Mouse (Mus musculus): ENCODE measurements around the gene Nup160. TPM values are rescaled to one million over a fixed set of nuclear protein-coding genes. Genes with fewer than 3 reads are reported as not detected.

Nup160 gene
- 10 to 100 TPM; 17.6 to 20.2 TPM for total RNA-seq (2021)
- long read RNA-seq, partial matches to known transcripts: 3 of 3 reads
- long read RNA-seq, other reads (novel, unspliced or antisense): 0 of 3 reads

- DNase-seq (ENCODE audit: low spot score in 2 of 2): no peak
Measured at GRCm38 (mm10) chr2:90677007-90677406, at the start of gene Nup160. Gene Nup160, plus strand, starts transcription at chr2:90677215.

- DNase-seq (ENCODE audit: low spot score in 2 of 2): no peak
Measured at GRCm38 (mm10) chr2:90628261-90628660, 48.8 kb upstream of the Nup160 start.

GRCm38 (mm10) chr2:90629552-90629951 lies 47.5 kb upstream of the Nup160 start:
- no peak for DNase-seq (ENCODE audit: low spot score in 2 of 2)

GRCm38 (mm10) chr2:90631938-90632733 lies 44.9 kb upstream of the Nup160 start:
- no peak for DNase-seq (ENCODE audit: low spot score in 2 of 2)

GRCm38 (mm10) chr2:90634671-90635070 lies 42.3 kb upstream of the Nup160 start:
- no peak for DNase-seq (ENCODE audit: low spot score in 2 of 2)

- DNase-seq (ENCODE audit: low spot score in 2 of 2): no peak
Measured at GRCm38 (mm10) chr2:90635085-90635723, 41.8 kb upstream of the Nup160 start.

- DNase-seq (ENCODE audit: low spot score in 2 of 2): no peak
Measured at GRCm38 (mm10) chr2:90636853-90637252, 40.2 kb upstream of the Nup160 start.

GRCm38 (mm10) chr2:90638986-90639746 lies 37.8 kb upstream of the Nup160 start:
- no peak for DNase-seq (ENCODE audit: low spot score in 2 of 2)

GRCm38 (mm10) chr2:90639747-90640699 lies 37.0 kb upstream of the Nup160 start:
- no peak for DNase-seq (ENCODE audit: low spot score in 2 of 2)

GRCm38 (mm10) chr2:90641007-90641709 lies 35.9 kb upstream of the Nup160 start:
- no peak for DNase-seq (ENCODE audit: low spot score in 2 of 2)

GRCm38 (mm10) chr2:90641710-90642039 lies 35.3 kb upstream of the Nup160 start:
- no peak for DNase-seq (ENCODE audit: low spot score in 2 of 2)

- no peak for DNase-seq (ENCODE audit: low spot score in 2 of 2)
Measured at GRCm38 (mm10) chr2:90647084-90647483, 29.9 kb upstream of the Nup160 start.

- no peak for DNase-seq (ENCODE audit: low spot score in 2 of 2)
Measured at GRCm38 (mm10) chr2:90649405-90649804, 27.6 kb upstream of the Nup160 start.

GRCm38 (mm10) chr2:90649965-90650364 lies 27.1 kb upstream of the Nup160 start:
- DNase-seq (ENCODE audit: low spot score in 2 of 2): no peak

GRCm38 (mm10) chr2:90652101-90652500 lies 24.9 kb upstream of the Nup160 start:
- DNase-seq (ENCODE audit: low spot score in 2 of 2): no peak

- DNase-seq (ENCODE audit: low spot score in 2 of 2): no peak
Measured at GRCm38 (mm10) chr2:90652993-90653392, 24.0 kb upstream of the Nup160 start.

- no peak for DNase-seq (ENCODE audit: low spot score in 2 of 2)
Measured at GRCm38 (mm10) chr2:90655449-90655848, 21.6 kb upstream of the Nup160 start.

GRCm38 (mm10) chr2:90658613-90659012 lies 18.4 kb upstream of the Nup160 start:
- no peak for DNase-seq (ENCODE audit: low spot score in 2 of 2)

GRCm38 (mm10) chr2:90659016-90659415 lies 18.0 kb upstream of the Nup160 start:
- no peak for DNase-seq (ENCODE audit: low spot score in 2 of 2)

GRCm38 (mm10) chr2:90659639-90660038 lies 17.4 kb upstream of the Nup160 start:
- no peak for DNase-seq (ENCODE audit: low spot score in 2 of 2)
